Mouse (Mus musculus) thymus, adult 2 months (tissue): ENCODE measurements at regions not wholly inside any gene's neighbourhood (a gene's known extent, or its start where the extent isn't known, plus 50 kb on each side); places are given as distances from the start of the nearest gene placed in this dataset.

Experiments
- CTCF ChIP-seq: fragments of 200-500 bp; IDR thresholded peaks from 2 replicates; pipeline ENCODE4 v1.5.1; 2012; ENCODE audit warnings: mild to moderate bottlenecking, control low read depth, low read length, moderate library complexity, borderline replicate concordance; ENCODE audit not compliant: control insufficient read depth, poor library complexity, insufficient read depth; ENCODE audit errors: extremely low read depth
- POLR2A ChIP-seq: fragments of 200-500 bp; IDR thresholded peaks from 2 replicates; pipeline ENCODE4 v1.6.1; 2012; ENCODE audit warnings: mild to moderate bottlenecking, low read length, control low read depth, moderate library complexity; ENCODE audit not compliant: control insufficient read depth, poor library complexity, insufficient read depth; ENCODE audit errors: extremely low read depth

GRCm38 (mm10) chr6:127334256-127334655, 112.4 kb upstream of the Parp11 start:
- no peak for TF ChIP-seq CTCF
- TF ChIP-seq POLR2A = no peak
